Mouse (Mus musculus) bone marrow macrophage, adult 2 months (primary cell): ENCODE data around the gene Lrp4. TPM values are rescaled to one million over a fixed set of nuclear protein-coding genes. Genes with fewer than 3 reads are reported as not detected.
A peak's percentile ranks its signal among the peaks of the same experiment; 100 is the strongest.

Experiments
- H3K27ac ChIP-seq: 2 replicates; pipeline ENCODE4 v1.5.1; 2012; ENCODE audit warnings: low read depth, low read length; ENCODE audit not compliant: insufficient read depth
- H3K4me1 ChIP-seq: 2 replicates; pipeline ENCODE4 v1.6.1; 2012; ENCODE audit warnings: low read length; ENCODE audit not compliant: control insufficient read depth, insufficient read depth
- H3K4me3 ChIP-seq: 2 replicates; pipeline ENCODE4 v1.5.1; 2012; ENCODE audit warnings: mild to moderate bottlenecking, low read length, moderate library complexity; ENCODE audit not compliant: insufficient read depth
- CTCF ChIP-seq: IDR thresholded peaks from 2 replicates; pipeline ENCODE4 v1.5.1; 2012; ENCODE audit warnings: low read depth, mild to moderate bottlenecking, low read length, moderate library complexity
- POLR2A ChIP-seq: IDR thresholded peaks from 2 replicates; pipeline ENCODE4 v1.6.1; 2012; ENCODE audit warnings: mild to moderate bottlenecking, low read depth, low read length, borderline replicate concordance
- polyA plus RNA-seq: library from polyadenylated mRNA; stranded (reverse); fragments of >200 nt; gene quantifications from 2 replicates; pipeline ENCODE4 v1.2.4, GENCODE M21; 2012; ENCODE audit not compliant: missing spikeins, insufficient read depth, insufficient read length

Lrp4 gene
- polyA plus RNA-seq, 1 experiment = 3.8 TPM

DNA sequence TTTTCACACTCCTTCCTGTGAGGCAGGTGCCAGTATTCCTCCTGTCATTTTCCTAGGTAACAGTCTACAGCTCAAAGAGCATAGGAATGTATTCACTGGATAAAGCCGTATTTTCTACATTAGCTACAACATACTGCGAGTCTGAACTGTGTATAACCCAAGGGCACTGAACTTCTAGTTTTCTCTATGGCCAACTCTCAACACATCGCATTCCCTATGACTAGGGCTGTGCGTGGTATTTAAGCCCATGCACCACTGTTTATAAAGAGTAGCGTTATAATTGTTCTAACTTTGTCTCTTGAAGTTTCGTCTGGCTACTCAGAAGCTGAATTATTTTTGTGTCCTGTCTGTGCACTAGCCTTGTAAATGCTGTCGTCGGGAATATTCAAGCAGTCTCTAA lies 20.6 kb upstream of the Lrp4 start:
- no peak overlapping the region for H3K27ac ChIP-seq
- no peak overlapping the region for H3K4me3 ChIP-seq
- H3K4me1 ChIP-seq = peaks cover 2% of the 10 kb centered on the region
- TF ChIP-seq POLR2A = no peak
- no peak for TF ChIP-seq CTCF

DNA sequence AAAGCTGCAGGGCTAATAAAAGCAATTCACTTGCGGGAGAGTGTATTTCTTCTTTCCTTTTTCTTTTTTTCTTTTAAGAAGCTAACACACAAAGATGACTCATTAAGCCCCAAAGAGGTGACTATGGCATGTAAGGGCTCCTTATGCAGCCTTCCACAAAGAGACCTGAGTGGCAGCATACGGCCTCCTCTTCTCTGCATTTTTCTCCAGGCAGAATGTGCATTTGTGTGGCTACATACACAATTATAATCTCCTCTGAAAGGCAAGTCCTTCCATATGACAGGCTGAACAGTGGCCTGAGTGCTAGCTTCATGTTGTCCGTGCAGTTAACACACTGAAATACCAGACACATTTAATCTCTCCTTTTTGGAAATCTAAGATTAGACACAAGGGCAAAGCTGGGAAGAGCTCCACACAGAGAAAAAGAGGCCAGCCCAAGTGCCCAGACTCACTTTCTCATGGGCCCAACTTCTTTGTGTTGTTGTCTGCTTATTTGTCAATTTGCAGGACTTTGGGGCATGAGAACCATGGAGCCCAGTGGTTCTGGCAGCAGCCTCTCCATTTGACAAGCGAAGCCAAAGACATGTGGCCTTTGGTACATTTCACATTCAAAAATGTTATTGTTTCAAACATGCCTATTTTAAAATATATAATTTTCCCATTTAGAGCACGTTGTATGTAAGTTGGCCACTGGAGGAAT lies 20.0 kb upstream of the Lrp4 start:
- TF ChIP-seq CTCF (no peak), POLR2A (no peak)
- no peak overlapping the region for H3K4me3 ChIP-seq
- peaks cover 6% of the 10 kb centered on the region for H3K4me1 ChIP-seq
- H3K27ac ChIP-seq = no peak overlapping the region

DNA sequence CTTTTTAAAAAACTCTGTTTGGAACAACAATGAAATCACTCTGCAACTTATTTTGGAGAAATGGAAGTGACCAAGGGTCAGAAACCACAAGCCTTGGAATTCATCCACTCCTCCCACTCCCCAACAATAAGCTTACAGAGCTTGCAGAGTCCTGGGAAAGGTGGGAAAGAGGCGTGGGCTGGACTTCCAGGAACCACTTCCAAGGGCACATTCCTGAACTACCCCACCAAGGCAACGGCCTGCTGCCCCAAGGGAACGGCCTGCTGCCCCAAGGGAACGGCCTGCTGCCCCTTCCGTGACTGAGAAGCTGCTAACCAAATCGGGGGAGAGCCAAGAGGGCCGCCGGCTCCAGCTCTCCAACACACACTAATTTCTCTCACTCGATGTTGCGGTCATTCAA lies 18.0 kb upstream of the Lrp4 start:
- Histone ChIP-seq H3K27ac (no peak overlapping the region), H3K4me3 (no peak overlapping the region), H3K4me1 (peaks cover 11% of the 10 kb centered on the region)
- no peak for TF ChIP-seq CTCF
- no peak for TF ChIP-seq POLR2A

DNA sequence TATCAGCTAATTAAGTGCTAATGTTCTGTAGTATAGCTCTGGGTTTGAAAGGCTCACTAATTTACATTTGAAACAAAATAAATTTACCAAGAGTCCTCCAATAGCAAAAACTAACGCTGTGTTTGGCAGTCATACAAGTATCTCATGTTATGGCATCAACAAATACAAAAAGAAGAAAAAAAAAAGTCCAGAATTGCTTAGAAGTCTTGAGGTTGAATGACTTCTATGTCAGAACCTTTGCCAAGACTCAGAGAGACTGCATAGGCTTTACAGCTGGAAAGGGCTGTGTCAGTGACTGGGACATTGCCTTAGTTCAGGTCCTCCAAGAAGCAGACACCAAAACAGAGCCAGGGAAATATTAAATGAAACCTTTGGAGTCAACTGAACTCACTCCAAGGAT lies 17.4 kb upstream of the Lrp4 start:
- Histone ChIP-seq H3K4me3 (no peak overlapping the region), H3K4me1 (peaks cover 11% of the 10 kb centered on the region), H3K27ac (no peak overlapping the region)
- TF ChIP-seq POLR2A (no peak), CTCF (no peak)

DNA sequence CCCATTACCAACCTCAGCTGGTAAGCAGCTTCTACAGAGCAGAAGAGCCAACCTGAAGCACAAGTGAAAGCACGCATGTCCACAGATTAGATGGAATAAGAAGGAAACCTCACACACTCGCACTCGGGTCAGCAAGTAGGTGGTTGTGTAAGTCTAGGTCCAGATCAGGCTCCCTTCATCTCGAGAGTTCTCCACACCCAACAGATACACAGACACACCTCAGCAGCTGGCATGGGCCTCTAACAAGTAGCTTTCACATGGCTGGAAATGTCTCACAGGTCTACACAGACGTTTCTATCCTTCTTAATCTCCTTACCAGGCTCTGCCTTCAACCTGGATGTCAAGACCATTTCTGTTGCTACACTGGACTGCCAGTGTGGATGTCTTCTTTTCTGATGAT lies 16.6 kb upstream of the Lrp4 start:
- Histone ChIP-seq H3K27ac (no peak overlapping the region), H3K4me1 (peaks cover 11% of the 10 kb centered on the region), H3K4me3 (no peak overlapping the region)
- TF ChIP-seq POLR2A = no peak
- TF ChIP-seq CTCF = no peak

DNA sequence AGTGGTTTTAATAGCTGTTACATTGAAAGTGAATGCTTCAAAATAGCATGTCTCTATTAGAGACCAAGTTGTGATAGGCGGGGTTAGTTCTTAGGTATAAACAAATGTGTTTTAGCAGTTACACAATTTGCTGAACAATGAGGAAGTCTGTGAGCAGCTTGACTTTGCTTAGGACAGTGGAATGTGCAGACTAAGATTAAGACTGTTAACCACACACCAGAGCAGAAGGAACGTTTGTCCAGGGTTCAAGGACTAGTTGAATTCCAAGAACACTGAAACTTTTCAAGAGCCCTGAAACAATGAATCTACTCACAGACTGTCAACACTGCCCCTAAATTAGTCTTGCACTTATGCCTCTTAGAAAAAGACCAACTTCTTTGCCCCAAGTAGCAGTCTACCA lies 15.6 kb upstream of the Lrp4 start:
- no peak overlapping the region for H3K4me3 ChIP-seq

DNA sequence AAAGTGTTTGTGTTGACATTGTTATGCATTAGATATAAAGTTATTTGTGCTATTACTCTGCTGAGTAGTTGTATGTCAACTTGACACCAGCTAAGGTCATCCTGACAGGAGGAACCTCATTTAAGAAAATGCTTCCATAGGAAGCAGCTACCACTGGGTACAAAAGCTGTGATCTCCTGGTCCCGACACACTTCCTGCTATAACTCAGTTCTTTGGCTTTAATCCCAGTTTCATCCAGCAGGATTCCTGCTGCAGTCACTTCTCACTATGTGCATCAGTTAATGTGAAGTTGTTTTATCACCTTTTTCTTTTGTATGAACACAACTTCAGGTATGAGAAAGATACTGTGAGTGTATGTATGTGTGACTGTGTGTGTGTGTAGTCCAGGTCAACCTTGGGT lies 15.1 kb upstream of the Lrp4 start:
- Histone ChIP-seq H3K27ac (no peak overlapping the region), H3K4me3 (no peak overlapping the region), H3K4me1 (peaks cover 11% of the 10 kb centered on the region)
- TF ChIP-seq CTCF (no peak), POLR2A (no peak)

More for the DNA sequence above, 15.6 kb upstream of the Lrp4 start:
- TF ChIP-seq POLR2A = no peak
- no peak for TF ChIP-seq CTCF
- H3K4me1 ChIP-seq = peaks cover 11% of the 10 kb centered on the region
- peak overlapping the region; percentile 44; the same call in 1 of the 2 replicates for H3K27ac ChIP-seq

DNA sequence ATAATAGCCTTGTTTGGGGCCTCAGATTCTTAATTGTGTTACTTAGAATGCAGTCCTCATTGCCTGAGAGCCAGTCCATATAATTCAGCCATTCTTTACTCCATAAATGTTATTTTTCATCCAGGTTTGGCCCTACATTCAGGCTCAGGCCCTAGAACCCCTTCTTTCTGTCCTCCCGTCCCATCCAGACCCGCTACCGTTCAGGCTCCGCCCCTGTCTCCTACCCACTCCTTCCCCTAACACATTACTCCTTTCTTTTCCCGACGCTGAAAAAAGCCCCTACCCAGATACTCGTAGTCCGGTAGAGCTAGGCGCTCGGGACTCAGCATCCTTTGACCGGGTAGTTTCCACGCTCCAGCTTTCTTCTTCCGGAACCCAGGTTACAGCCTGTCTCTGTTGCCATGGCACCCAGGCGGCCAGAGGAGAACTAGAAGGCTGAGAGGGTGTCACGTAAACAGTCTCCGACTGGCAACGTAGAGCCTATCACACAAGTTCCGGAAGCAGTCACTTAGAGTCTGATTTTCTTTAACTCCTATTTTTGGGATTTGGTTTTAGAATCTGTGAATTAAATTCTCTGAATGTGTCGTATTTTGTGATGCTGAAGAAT lies 12.9 kb upstream of the Lrp4 start, which contains the start of gene 1110051M20Rik:
Gene 1110051M20Rik, minus strand, starts transcription at position 419 of the 607 bp plus-strand sequence.
- Histone ChIP-seq H3K4me1 (peaks cover 11% of the 10 kb centered on the region), H3K4me3 (peak within 1 kb of the TSS; percentile 85), H3K27ac (no peak within 1 kb of the TSS)
- TF ChIP-seq POLR2A (no peak), CTCF (no peak)

DNA sequence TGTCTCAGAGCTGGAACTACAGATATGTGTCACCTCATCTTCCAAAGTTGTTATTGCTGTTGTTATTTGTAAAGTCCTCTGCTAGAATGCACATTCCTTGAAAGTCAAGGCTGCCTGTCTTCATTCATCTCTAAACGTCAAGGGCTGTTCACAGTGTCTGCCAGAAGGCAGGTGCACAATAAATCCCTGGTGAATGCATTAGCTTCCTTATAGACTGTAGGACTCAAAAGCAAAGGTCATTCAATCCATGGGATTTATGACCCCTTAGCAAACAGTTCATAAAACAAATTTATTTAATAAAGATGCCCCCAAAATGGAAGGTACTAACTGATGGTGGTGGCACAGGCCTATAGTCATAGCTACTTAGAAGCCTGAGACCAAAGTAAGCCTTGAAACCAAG lies 7.6 kb upstream of the Lrp4 start:
- H3K27ac ChIP-seq = no peak overlapping the region
- peaks cover 4% of the 10 kb centered on the region for H3K4me1 ChIP-seq
- H3K4me3 ChIP-seq = no peak overlapping the region
- no peak for TF ChIP-seq POLR2A
- TF ChIP-seq CTCF = no peak

DNA sequence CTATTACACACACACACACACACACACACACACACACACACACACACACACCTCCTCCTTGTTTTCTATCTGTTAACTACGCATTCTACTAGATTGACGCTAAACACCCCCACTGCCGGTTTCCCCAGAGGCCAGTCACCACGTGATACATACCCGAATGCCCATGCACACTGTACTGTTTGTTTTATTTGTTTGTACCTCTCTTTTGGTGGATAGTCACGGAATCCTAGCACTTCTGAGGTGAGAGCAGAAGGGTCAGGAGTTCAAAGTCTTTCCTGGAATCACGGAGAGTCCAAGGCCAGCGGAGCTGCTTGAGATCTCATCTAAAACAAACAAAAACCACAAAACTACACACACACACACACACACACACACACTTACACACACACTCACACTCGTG lies 7.0 kb upstream of the Lrp4 start:
- H3K4me3 ChIP-seq = no peak overlapping the region
- TF ChIP-seq POLR2A (no peak), CTCF (no peak)
- no peak overlapping the region for H3K27ac ChIP-seq
- H3K4me1 ChIP-seq = peaks cover 4% of the 10 kb centered on the region

DNA sequence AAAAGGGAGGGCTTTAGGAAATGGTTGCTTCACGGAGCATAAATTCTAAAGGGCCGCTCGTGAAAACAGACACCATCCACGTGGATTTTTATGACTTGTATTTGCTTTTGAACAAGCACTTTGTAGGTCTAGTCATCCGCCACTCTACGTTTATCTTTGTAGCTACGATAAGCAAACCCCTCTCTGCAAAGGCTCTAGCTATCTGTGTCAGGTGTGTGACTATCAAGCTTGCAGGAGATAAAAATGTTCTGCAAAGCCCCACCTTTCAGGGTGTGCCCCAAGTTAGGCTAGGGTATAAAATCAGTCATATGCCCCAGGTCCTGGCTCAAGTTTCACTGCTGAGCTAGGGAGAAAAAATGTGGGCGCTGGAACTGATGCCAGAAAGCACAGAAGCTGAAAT lies 4.7 kb upstream of the Lrp4 start:
- Histone ChIP-seq H3K27ac (no peak overlapping the region), H3K4me3 (no peak overlapping the region), H3K4me1 (peaks cover 4% of the 10 kb centered on the region)
- TF ChIP-seq POLR2A (no peak), CTCF (no peak)
